Comparison of ENCODE assay signal across 8 mouse cellular contexts in the genomic region with DNA sequence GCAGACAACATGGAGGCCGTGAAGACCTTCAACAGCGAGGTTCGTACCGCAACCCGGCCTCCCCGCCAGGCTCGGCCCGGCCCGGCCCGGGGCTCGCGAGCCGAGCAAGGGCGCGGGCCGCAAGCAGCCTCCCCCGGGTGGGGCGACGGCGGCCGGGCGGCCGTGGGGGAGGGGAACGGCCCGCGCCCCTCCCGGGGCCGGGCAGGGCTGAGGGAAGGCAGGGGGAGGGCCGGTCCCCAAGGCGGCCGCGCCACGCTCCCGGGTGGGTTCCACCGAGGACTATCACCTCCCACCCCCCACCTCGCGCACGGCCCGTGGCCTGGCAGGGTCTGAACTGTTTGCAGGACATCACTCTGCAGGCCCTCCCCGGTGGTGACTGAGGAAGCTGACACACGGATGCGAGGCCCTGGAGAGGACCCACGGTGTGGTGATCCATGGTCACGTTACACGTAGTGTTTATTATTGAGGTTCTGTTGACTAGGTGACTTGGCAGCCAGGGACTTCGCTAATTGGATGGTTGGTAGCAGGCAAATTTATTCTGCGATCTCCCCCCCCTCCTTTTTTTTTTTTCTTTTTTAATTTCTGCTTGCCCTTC. TPM values are rescaled to one million over a fixed set of nuclear protein-coding genes. Genes with fewer than 3 reads are reported as not detected.
A peak's percentile ranks its signal among the peaks of the same experiment; 100 is the strongest.
DNase-seq lines count a peak whose midpoint lies in the region; ATAC-seq and TF ChIP-seq lines count a peak whose summit lies in the region.

No protein-coding gene starts in this region.

- H3K36me3 ChIP-seq in ES-E14 (ENCODE audit: control insufficient read depth, insufficient read depth, low read length, poor library complexity, severe bottlenecking), result no peaks in the 10 kb centered on the region
- no peaks in the 10 kb centered on the region for H3K36me3 ChIP-seq in forebrain, embryonic 11.5 days (ENCODE audit: control insufficient read depth, insufficient read depth, low read length)

- H3K9ac ChIP-seq in ES-E14 (ENCODE audit: insufficient read depth, low read depth, low read length, poor library complexity, severe bottlenecking), result peak overlapping the region; percentile 99
- H3K9ac ChIP-seq in forebrain, embryonic 11.5 days (ENCODE audit: low read length), result peak overlapping the region; percentile 95

- H3K4me3 ChIP-seq in ES-E14 (ENCODE audit: insufficient read depth in 1 of 2, low read depth in 1 of 2, low read length in 2 of 2, poor library complexity in 1 of 2, severe bottlenecking in 1 of 2), result peak overlapping the region; percentile 94
- peak overlapping the region; percentile 95 for H3K4me3 ChIP-seq in forebrain, embryonic 11.5 days (ENCODE audit: low read depth, low read length)

- WGBS in forebrain, embryonic 11.5 days, result under 1% methylated on average over 45 of the region's 47 CpGs

- in situ Hi-C loops in ES-E14 (cut with MboI; ENCODE audit: low sequenced_read_pairs in 2 of 2, unreplicated experiment in 2 of 2), result no loop called here

- DNase-seq in ES-E14 (ENCODE audit: low read depth, low spot score), result peak; percentile 12
- peak; percentile 56 for DNase-seq in c-Kit-positive CD71-positive TER-119-negative erythroid progenitor cells, embryonic 14.5 days (ENCODE audit: low read depth)
- peak; percentile 79 for DNase-seq in forebrain, embryonic 11.5 days (ENCODE audit: low spot score)
- peak; percentile 59 to 77 for DNase-seq in heart, postnatal 36 days
- DNase-seq in layer of hippocampus, adult 9-11 months, result peak; percentile 60
- DNase-seq in lung, postnatal 10 days, result peak; percentile 71
- DNase-seq in retina, adult 2 months (ENCODE audit: low read depth, low spot score), result peak; percentile 13
- DNase-seq in thymus, postnatal 25 days, result peak; percentile 57

- H3K27ac ChIP-seq in ES-E14 (ENCODE audit: insufficient read depth, low read depth, low read length, poor library complexity, severe bottlenecking), result peak overlapping the region; percentile 95
- H3K27ac ChIP-seq in forebrain, embryonic 11.5 days (ENCODE audit: low read depth, low read length), result peak overlapping the region; percentile 99

- peaks cover 0 to 8% of the 10 kb centered on the region in 2 experiments; a peak in 1 of 4 replicates for H3K4me1 ChIP-seq in ES-E14 (ENCODE audit: control insufficient read depth in 2 of 2, insufficient read depth in 2 of 2, low read length in 2 of 2, poor library complexity in 1 of 2)
- peaks cover 7% of the 10 kb centered on the region; the same call in 1 of the 2 replicates for H3K4me1 ChIP-seq in forebrain, embryonic 11.5 days (replicated peaks; ENCODE audit: control insufficient read depth, insufficient read depth, low read length)

- H3K9me3 ChIP-seq in ES-E14 (ENCODE audit: control insufficient read depth, insufficient read depth, low read depth, low read length), result no peaks in the 10 kb centered on the region
- no peaks in the 10 kb centered on the region for H3K9me3 ChIP-seq in forebrain, embryonic 11.5 days (ENCODE audit: control insufficient read depth, low read length)

- H3K4me2 ChIP-seq in forebrain, embryonic 11.5 days (ENCODE audit: low read depth, low read length, severe bottlenecking), result peak overlapping the region; percentile 54

- intact Hi-C loops in heart, postnatal 36 days (cut with DNase I), result no loop called here

- no peaks in the 10 kb centered on the region for H3K27me3 ChIP-seq in forebrain, embryonic 11.5 days (ENCODE audit: control insufficient read depth, insufficient read depth, low read length)

- peak; percentile 68 for ATAC-seq in forebrain, embryonic 11.5 days (replicated peaks; ENCODE audit: low FRiP score)

TF ChIP-seq in ES-E14, 5 proteins besides CTCF, POLR2A, EP300 and RAD21:
- TF ChIP-seq HCFC1 (IDR thresholded peaks at IDR 0.05; ENCODE audit: borderline replicate concordance, insufficient read depth, low read length), result no peak
- no peak for TF ChIP-seq ZNF384 (IDR thresholded peaks at IDR 0.05; ENCODE audit: low read depth, low read length)
- no peak for TF ChIP-seq MAFK (IDR thresholded peaks at IDR 0.05; ENCODE audit: insufficient read depth, low read depth, low read length)
- TF ChIP-seq ZC3H11A (IDR thresholded peaks at IDR 0.05; ENCODE audit: borderline replicate concordance, low read depth, low read length), result no peak
- no peak for TF ChIP-seq CHD2 (IDR thresholded peaks at IDR 0.05; ENCODE audit: low read depth, low read length)

RNA-seq across cellular contexts. Expression of gene Scaf8, which starts 0.7 kb away (rescaled TPM):
- total RNA-seq in ES-E14 (2012; rRNA removed), result 51.3 and 57.1 TPM in 2 replicates
- 27.7 and 29.2 TPM in 2 replicates for polyA plus RNA-seq in forebrain, embryonic 11.5 days (2014; fragmentation: Nextera tagmentation; extraction: Ambion mirVana)
- total RNA-seq in heart, postnatal 36 days (2021), result 10 to 100 TPM; 33.1 to 35.0 TPM

Comparison
In these comparisons a context has a peak if more than half of its experiments do, and no peak if none do; other contexts are left out.
1. Peak in every context shown above with its lines: DNase-seq, ATAC-seq, H3K4me3 ChIP-seq and H3K27ac ChIP-seq.
2. DNase-seq: peak in every context shown above with its lines; median percentile 79 in forebrain, embryonic 11.5 days; 71 in lung, postnatal 10 days; 68 in heart, postnatal 36 days; 60 in layer of hippocampus, adult 9-11 months; 57 in thymus, postnatal 25 days; 56 in c-Kit-positive CD71-positive TER-119-negative erythroid progenitor cells, embryonic 14.5 days; 13 in retina, adult 2 months; 12 in ES-E14.